Mouse (Mus musculus) neutrophil, adult 5-6 weeks (primary cell): ENCODE data around the gene Pygb. TPM values are rescaled to one million over a fixed set of nuclear protein-coding genes. Genes with fewer than 3 reads are reported as not detected.

ENCODE experiments used
- ATAC-seq: fragments of 151-379, 151-347 bp; 2 replicates; pipeline ENCODE4 v1.8.0; 2017; ENCODE audit warnings: mild to moderate bottlenecking, moderate TSS enrichment; ENCODE audit not compliant: insufficient number of reproducible peaks, poor library complexity, low FRiP score, severe bottlenecking; ENCODE audit errors: extremely low read depth
- total RNA-seq: library from RNA; stranded (forward); fragments of 200-1000 nt; gene quantifications from 2 replicates; pipeline ENCODE4 v1.2.3, GENCODE M21; 2017

Pygb gene
- total RNA-seq, 1 experiment from 2014 or later, result 31.7 TPM

DNA sequence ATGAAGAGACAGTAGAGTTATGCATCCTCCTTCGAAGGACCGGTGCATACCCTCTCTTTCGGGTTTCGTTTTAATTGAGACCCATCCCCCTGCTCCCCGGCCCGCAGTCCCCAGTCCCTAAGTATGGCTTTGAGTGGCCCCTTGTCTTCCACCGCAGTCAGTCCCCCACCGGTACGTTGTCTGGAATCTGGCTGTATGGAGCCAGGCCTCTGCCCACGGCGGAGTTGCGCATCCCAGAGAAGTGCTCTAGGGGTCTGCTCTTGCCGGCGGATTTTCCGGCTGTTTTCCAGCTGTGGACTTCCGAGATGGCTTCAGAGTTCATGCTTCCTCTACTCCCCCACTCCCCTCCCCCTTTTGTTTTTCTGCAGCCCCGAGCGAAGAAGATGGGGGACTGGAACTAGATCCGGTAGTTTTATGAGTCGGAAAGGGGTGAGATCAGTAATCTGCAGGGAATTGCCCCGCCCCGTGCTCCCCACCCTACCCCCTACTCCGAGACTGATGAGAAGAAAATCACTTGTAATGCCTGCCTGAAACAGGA lies 768 bp downstream of the Pygb start:
- no peak for ATAC-seq

DNA sequence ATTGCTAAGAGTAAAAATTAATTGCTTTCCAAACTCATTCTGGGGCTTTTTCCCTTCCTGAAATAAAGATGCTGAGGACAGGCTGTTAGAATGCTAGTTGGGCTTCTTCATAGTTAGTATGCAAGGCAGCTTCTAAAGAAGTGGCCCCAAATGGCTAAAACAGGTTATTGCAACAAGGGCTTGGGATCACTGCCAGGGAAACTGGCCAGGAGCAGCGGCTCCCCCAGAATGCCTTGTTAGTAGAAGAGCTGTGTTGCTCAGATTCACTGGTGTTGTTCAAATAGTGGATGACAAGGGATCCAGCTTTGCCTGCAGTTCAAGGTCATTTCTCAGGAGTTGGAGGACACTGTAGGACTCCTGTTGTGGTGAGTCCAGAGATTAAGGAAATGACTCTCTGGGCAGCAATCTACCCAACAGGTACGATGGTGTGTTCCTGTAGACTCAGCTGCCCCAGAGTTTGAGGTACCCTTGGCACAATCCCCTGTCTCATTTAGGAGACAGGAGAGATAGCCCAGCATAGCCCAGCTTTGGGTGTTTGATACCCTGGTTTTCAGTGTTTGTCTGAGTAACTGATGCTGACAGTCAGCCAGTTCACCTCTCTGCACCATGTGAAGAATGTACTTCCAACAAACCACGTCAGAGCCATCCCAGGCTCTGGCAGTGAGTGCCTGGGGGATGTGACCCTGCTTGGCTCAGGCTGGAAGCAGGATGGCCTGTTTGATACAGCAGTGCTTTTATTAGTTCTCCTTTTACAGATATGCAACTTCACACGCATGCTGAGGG lies 2.4 kb downstream of the Pygb start:
- ATAC-seq, result no peak

DNA sequence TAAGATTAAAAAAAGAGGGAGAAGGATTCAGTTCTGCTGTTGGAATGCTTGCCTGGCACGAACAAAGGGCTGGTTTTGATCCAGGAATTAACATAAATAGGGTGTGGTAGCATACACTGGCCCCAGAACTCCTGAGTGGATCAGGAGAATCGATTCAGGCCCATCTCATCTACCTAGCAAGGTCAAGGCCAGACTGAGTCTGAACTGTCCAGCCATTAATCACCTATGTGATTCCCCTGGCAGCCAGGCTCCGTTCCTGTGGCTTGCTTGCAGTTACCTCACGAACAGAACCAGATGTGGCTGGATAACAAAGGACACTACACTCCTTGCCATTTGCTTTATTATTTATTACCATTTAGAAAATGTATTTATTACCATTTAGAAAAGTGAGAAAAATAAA lies 6.8 kb downstream of the Pygb start:
- ATAC-seq, result no peak

DNA sequence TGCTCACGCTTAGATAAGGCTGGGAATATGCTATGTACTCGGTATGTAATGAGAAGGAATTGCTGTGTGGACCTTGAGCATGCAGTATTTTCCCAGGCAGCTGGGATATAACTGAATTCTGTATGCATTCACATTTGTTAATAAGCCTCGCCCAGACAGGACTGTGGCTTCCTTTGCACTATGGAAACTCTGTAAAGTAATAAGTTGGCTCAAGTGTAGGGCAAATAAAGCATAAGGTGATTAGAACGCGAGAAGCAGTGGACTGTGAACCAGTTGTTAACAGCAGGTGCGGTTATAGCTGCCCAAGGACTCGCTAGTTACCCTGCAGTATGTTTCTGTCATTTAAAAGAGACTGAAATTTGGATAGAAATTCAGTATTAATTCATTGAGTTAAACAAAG lies 11.5 kb downstream of the Pygb start:
- ATAC-seq, result no peak

DNA sequence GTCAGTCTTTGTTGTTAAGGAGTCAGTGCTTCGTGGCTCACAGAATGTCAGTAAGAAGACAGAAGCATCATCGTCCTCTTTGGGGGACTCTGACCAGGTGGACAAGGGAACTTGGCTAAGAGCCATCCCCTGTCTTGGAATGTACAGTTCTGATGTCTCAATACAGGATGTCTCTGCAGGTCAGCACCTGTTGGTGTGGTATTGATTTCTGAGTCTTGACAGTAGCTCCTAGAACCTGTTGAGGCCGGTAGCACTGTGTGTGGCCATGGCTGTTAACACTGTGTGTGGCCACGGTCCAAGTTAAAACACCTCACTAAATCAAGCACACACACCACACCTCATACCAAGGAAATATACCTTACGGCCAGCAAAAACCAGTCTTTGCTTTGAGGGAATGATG lies 14.1 kb downstream of the Pygb start:
- ATAC-seq, result no peak

DNA sequence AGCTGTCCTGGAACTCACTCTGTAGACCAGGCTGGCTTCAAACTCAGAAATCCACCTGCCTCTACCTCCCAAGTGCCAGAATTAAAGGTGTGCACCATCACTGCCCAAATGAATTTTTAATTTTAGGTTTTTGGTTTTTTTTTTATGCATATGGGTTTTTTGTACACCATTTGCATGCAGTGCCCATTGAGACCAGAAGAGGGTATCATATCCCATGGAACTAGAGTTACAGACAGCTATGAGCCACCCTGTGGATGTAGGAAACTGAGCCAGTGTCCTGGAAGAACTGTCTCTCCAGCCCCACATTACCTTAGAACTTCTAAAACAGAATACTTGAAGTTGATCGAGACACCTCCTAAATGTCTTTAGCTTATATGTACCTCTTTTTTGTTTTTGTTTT lies 16.5 kb downstream of the Pygb start:
- 0 out of 2 replicates have a peak, but pooled peaks have one; percentile 45 for ATAC-seq

DNA sequence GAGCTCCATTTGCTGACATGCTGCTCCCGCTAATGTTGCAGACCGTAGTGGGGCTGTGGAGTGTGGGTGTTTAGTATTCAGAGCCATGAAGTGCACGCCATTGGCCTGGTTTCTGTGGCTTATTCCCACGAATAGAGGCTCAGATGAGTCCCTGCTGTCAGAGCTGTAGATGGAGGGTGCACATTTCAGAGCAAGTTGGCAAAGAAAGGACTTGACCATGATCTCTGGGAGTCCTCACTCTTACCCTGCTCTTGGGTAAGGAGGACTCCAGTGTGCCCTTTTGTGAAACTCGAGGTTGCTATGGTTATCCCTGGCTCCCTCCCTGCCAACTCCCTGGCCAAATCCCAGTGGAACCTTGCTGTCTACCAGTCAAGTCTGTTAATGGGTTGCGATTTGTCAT lies 21.8 kb downstream of the Pygb start:
- no peak for ATAC-seq

DNA sequence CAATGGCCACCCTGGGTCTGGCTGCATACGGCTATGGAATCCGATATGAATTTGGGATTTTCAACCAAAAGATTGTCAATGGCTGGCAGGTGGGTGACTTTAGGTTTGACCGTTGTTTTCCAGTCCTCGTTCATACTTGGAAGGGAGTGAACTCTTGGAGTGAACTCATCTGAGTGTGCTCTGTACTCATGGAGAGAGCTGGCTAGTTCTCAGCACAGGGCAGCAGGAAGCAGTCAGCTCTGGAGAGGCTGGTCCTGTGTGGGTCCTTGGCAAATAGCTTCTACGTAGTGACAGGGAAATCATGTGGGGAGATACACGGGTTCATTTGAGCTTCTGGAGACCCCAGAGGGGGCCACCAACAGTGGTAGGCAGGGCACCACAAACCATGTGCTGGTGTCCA lies 22.3 kb downstream of the Pygb start:
- no peak for ATAC-seq

DNA sequence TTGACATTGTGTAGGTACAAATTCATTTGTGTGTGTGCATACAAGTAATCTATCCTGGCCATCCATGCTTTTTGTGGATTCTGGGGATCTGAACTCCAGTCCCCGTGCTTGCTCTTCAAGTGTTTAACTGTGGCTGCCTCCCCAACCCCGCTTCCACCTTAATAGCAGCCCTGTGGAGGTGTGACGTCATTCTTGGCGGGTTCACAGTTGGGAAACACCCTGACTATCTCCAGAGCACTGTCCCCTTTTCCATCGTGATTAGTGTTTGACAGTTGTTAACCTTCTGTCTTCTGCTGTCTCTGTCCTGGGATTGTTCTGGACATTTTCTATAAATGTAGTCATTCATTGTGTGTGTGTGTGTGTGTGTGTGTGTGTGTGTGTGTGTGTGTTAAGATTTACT lies 24.1 kb downstream of the Pygb start:
- ATAC-seq, result no peak

DNA sequence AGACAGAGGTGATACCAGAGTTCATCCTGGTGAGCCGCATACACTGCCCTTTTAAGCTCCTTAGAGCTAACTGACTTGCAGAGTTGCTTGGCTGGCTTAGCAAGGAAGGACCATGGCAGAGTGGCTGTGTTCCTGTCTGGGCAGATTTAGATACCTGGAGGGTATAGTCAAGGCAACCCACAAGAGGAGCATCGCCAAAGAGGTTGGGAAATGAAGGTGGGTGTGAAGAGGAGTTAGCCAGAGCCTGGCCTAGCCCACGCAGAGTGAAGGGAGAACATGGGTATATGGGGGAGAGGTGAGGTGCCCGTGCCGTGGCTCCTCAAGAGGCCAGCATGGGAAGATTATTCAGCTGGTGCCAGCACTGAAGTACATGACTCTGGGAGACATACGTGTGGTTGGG lies 26.3 kb downstream of the Pygb start:
- no peak for ATAC-seq

DNA sequence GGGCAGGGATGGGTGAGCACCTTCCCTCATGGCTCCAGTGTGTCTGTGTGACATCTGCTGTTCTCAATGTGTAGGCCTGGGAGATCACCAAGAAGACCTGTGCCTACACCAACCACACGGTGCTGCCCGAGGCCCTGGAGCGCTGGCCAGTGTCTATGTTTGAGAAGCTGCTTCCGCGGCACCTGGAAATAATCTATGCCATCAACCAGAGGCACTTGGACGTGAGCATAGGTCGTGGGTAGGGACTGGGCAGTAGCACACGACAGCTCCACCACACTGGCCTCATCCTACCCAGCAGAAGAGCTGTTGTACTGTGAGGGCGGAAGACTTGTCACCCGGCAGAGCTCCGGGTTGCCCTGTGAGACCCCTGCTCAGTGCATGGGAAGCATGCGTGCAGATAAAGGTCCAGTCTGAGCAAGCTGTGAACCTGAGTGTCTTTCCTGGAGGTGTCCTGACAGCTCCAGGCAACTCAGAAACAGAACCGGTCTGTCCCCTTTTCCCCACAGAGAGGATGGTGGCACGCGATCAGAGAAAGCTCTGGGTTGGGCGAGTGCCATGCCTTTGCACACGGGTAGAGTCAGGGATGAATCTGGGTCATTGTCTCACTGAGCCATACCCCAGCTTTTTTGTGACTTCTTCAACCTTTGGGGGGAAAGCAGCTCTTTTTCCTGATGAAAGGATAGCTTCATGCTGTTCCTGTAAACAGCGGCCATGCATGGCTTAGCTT lies 30.3 kb downstream of the Pygb start:
- no peak for ATAC-seq

DNA sequence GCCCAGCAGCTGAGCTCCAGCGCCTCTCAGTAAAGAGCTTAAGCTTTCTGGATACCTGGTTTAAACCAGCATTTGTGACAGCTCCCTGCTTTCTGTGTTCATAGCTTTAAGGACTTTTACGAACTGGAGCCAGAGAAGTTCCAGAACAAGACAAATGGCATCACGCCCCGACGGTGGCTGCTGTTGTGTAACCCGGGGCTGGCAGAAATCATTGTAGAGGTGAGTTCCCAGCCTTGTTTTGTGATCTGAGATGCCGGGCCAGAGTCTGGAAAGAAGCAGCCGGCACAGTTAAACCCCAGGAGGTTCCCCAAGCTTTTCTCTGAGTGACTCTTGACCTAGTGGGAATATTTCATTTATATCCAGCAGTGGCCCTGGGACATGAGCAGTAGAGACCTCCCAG lies 32.2 kb downstream of the Pygb start:
- no peak for ATAC-seq

DNA sequence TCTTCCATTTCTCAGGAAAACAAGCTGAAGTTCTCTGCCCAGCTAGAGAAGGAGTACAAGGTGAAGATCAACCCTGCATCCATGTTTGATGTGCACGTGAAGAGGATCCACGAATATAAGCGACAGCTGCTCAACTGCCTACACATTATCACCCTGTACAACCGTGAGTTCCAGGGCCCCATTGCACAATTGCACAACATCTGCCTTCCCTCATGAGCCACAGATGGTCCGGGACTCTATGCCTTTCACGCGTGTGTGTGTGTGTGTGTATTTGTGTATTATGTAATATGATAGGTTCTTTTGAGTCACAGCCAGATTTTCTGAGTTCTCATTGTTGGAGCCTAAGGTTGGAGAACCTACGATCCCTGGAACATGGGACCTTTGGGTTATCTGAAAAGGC lies 34.2 kb downstream of the Pygb start:
- no peak for ATAC-seq

DNA sequence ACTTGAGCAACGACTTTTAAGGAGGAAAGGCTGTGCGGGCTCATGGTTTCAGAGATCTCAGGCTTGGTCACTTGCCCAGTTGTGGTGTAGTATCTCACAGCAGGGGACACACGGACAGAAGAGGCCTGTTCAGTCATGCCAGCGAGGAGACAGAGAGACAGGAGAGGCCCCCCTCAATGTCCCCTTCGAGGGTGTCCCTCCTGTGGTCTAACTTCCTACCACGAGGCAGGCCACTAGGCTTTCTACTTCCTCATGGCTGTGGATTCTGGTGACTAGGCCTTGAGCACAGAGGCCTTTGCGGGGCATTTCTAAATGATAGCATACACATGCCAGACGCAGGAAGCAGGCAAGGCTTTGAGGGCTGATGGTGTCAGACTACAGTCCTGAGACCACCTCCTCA lies 36.5 kb downstream of the Pygb start:
- no peak for ATAC-seq

DNA sequence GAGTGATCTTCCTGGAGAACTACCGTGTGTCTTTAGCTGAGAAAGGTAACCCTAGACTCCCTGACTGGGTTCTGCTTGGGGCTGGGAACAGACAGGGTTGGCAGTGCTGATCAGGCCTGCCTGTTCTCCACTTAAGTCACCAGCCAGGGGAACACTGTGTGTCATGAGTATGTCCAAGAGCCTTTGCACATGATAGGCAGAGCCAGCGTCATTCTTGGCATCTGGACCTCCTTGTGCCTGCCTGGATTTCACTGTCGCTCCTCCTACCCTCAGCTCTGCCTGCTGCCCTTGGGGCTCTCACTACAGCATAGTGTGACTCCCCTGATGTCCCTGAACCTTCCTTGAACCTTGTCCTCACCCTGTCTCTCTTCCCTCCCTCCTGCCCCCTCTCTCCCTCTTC lies 39.9 kb downstream of the Pygb start:
- no peak for ATAC-seq

DNA sequence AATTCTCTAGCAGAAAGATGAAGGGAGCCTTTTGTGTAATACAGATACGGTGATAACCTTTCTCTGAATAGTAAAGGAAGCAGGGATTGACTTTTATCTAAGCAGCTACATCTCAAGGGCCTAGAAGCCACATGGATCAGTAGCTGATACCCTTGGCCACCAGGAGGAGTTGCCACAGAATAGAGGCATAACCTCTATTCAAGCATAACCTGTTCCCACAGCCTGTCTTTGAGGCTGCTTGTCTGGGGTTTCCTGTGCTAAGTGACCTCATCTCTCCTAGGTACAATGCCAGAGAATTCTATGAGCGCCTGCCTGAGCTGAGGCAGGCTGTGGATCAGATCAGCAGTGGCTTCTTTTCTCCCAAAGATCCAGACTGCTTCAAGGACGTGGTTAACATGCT lies 41.6 kb downstream of the Pygb start:
- peak; percentile 24; the same call in 1 of the 2 replicates for ATAC-seq

DNA sequence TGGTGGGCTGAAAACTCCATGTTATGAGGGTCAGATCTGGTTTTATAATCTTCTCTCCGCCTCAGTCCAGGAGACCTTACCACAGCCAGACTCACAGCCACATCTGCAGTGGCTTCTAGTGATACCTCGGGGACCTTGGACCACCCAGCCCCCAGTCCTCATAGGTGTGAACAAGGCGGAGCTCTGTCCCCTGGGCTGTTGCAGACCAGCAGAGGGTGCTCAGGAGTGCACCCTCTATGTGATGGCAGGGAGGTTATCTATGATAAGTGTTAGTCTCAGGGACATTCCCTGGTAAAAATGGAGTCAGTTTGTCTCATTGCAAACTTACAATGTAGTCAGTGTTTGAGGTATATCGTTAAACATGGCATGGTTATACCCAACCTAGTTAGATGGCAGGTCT lies 42.1 kb downstream of the Pygb start:
- ATAC-seq, result no peak

DNA sequence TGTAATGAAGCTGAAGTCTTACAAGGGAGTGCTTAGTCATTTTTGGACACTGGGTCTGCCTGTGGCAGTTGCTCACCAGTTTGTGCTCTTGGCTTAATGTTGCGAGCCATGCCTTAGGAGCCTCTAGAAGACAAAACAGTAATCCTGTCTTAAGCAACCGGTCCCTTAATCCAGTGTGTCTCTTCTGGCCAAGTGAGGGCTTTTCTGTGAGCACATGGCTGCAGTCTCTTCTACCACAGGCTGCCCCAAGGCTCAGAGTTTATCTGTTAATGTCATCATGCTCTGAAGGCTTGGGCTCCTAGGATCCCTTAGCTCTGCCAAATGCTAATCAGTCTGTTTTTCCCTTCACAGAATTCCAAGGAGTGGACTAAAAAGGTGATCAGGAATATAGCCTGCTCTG lies 43.5 kb downstream of the Pygb start:
- ATAC-seq, result no peak

DNA sequence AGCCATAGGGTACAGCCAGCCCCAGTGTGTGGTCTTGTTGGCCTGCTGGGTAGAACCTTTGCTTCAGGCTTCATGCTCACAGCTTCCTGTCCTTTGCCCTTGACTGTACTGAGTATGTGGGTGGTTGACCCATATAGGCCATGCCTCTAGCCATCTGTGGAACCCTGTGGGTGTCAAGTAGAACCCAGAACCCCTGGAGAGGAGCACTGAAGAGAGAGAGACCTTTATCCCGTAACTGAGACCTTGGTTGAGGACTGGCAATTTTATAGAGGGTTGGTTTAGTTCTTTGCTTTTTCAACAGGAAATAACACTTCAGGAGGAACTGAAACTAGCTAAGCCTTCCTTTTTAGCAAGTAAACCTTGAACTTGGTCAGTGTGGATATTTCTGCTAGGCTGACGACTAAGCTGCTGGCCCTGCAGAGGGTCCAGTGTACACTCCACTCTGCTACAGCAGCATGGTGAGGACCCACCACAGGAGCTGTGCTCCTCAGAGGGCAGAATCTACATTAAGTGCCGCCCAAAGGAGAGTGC lies 44.4 kb downstream of the Pygb start:
- ATAC-seq, result peak; percentile 65

DNA sequence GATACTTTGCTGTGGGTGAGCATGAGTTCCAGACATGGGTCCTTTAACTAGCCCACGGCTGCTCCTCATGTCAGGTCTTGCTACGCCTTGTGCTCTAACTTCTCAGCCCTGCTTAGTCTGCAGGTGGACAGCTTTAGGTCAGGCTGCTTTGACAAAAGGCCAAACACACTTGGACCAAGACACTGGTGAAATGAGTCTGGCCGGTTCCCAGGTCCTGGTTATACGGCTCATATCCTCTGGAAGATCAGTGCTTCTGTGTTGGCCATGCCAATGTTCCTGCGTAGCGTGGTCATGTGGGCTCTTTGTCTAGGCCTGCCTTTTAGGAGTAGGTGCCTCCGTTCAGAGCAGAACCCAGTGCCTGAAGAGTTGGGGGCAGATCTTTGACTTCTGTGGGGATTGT lies 45.5 kb downstream of the Pygb start:
- no peak for ATAC-seq
